Mouse (Mus musculus) embryonic facial prominence, embryonic 10.5 days (tissue): ENCODE data around the gene Plcg1. TPM values are rescaled to one million over a fixed set of nuclear protein-coding genes. Genes with fewer than 3 reads are reported as not detected.

ENCODE experiments used
- DNase-seq: peaks from one replicate; pipeline ENCODE4 v3.0.0-alpha.2; 2017; ENCODE audit warnings: low spot score
- H3K27ac ChIP-seq: fragments of 300-500 bp; sonication (generic); replicated peaks from 2 replicates; pipeline ENCODE4 v1.5.1; 2016; ENCODE audit warnings: mild to moderate bottlenecking
- H3K27me3 ChIP-seq: fragments of 300-500 bp; sonication (generic); replicated peaks from 2 replicates; pipeline ENCODE4 v1.6.1; 2016; ENCODE audit warnings: low read depth, mild to moderate bottlenecking; ENCODE audit not compliant: poor library complexity, severe bottlenecking
- H3K36me3 ChIP-seq: fragments of 300-500 bp; sonication (generic); replicated peaks from 2 replicates; pipeline ENCODE4 v1.6.1; 2016; ENCODE audit warnings: mild to moderate bottlenecking, moderate library complexity
- H3K4me1 ChIP-seq: fragments of 300-500 bp; sonication (generic); 2 replicates; pipeline ENCODE4 v1.6.1; 2016
- H3K4me3 ChIP-seq: fragments of 300-500 bp; sonication (generic); 2 replicates; pipeline ENCODE4 v1.5.1; 2016; ENCODE audit warnings: mild to moderate bottlenecking, moderate library complexity
- H3K9me3 ChIP-seq: fragments of 300-500 bp; sonication (generic); 2 replicates; pipeline ENCODE4 v1.6.1; 2016; ENCODE audit warnings: mild to moderate bottlenecking
- WGBS: fragments of 180-500 bp; shearing (Covaris S2); methylation state at CpG from one replicate; pipeline ENCODE4 v1.1.7; 2016; 5-methylcytosine and 5-hydroxymethylcytosine counted together
- polyA plus RNA-seq: library from polyadenylated mRNA; unstranded; fragments of >200 nt; fragmentation: Nextera tagmentation; extraction: Ambion mirVana; gene quantifications from 2 replicates; pipeline ENCODE4 v1.2.1, GENCODE M21; 2016

The Plcg1 gene
- polyA plus RNA-seq: 80.9 and 81.8 TPM in 2 replicates

- Histone ChIP-seq H3K27me3 (peaks cover 8% of the 10 kb centered on the region; the same call in 1 of the 2 replicates), H3K9me3 (no peaks in the 10 kb centered on the region), H3K4me1 (peaks cover 55% of the 10 kb centered on the region), H3K36me3 (peaks cover 40% of the 10 kb centered on the region), H3K27ac (peak within 1 kb of the TSS; percentile 100), H3K4me3 (peak within 1 kb of the TSS; percentile 95)
- WGBS: 1% methylated on average over 99 of the region's 99 CpGs
- peak; percentile 97 for DNase-seq
Observed at GRCm38 (mm10) chr2:160731117-160731838, at the start of gene Plcg1. Gene Plcg1, plus strand, starts transcription at chr2:160731300.

- no peaks in the 10 kb centered on the region for H3K4me1 ChIP-seq
- 89% methylated on average over 5 of the region's 5 CpGs for WGBS
- H3K4me3 ChIP-seq: no peak overlapping the region
- DNase-seq: no peak
- H3K36me3 ChIP-seq: peaks cover 96% of the 10 kb centered on the region
- H3K9me3 ChIP-seq: no peaks in the 10 kb centered on the region
- H3K27ac ChIP-seq: no peak overlapping the region
- no peaks in the 10 kb centered on the region for H3K27me3 ChIP-seq
Observed at GRCm38 (mm10) chr2:160700271-160700670, 30.8 kb upstream of the Plcg1 start.

GRCm38 (mm10) chr2:160701603-160702002 lies 29.5 kb upstream of the Plcg1 start:
- Histone ChIP-seq H3K27ac (no peak overlapping the region), H3K4me1 (no peaks in the 10 kb centered on the region), H3K27me3 (no peaks in the 10 kb centered on the region), H3K4me3 (no peak overlapping the region), H3K36me3 (peaks cover 96% of the 10 kb centered on the region), H3K9me3 (no peaks in the 10 kb centered on the region)
- 93% methylated on average over 3 of the region's 3 CpGs for WGBS
- DNase-seq: no peak

GRCm38 (mm10) chr2:160702824-160703223 lies 28.3 kb upstream of the Plcg1 start:
- H3K27ac ChIP-seq: no peak overlapping the region
- no peaks in the 10 kb centered on the region for H3K27me3 ChIP-seq
- H3K9me3 ChIP-seq: no peaks in the 10 kb centered on the region
- H3K36me3 ChIP-seq: peaks cover 99% of the 10 kb centered on the region
- H3K4me3 ChIP-seq: no peak overlapping the region
- DNase-seq: no peak
- no peaks in the 10 kb centered on the region for H3K4me1 ChIP-seq

GRCm38 (mm10) chr2:160707673-160708072 lies 23.4 kb upstream of the Plcg1 start:
- H3K9me3 ChIP-seq: no peaks in the 10 kb centered on the region
- no peaks in the 10 kb centered on the region for H3K4me1 ChIP-seq
- no peak overlapping the region for H3K27ac ChIP-seq
- no peaks in the 10 kb centered on the region for H3K27me3 ChIP-seq
- peaks cover 100% of the 10 kb centered on the region for H3K36me3 ChIP-seq
- 94% methylated on average over 3 of the region's 3 CpGs for WGBS
- DNase-seq: no peak
- no peak overlapping the region for H3K4me3 ChIP-seq

GRCm38 (mm10) chr2:160715463-160716030 lies 15.6 kb upstream of the Plcg1 start:
- H3K36me3 ChIP-seq: peaks cover 99% of the 10 kb centered on the region

GRCm38 (mm10) chr2:160717269-160717668 lies 13.8 kb upstream of the Plcg1 start:
- Histone ChIP-seq H3K9me3 (no peaks in the 10 kb centered on the region), H3K4me1 (no peaks in the 10 kb centered on the region), H3K27ac (no peak overlapping the region), H3K27me3 (no peaks in the 10 kb centered on the region), H3K36me3 (peaks cover 99% of the 10 kb centered on the region), H3K4me3 (no peak overlapping the region)
- 79% methylated on average over 5 of the region's 5 CpGs for WGBS
- DNase-seq: peak; percentile 53

More at GRCm38 (mm10) chr2:160715463-160716030, 15.6 kb upstream of the Plcg1 start:
- H3K4me3 ChIP-seq: no peak overlapping the region
- H3K27ac ChIP-seq: no peak overlapping the region
- no peaks in the 10 kb centered on the region for H3K9me3 ChIP-seq
- WGBS: 92% methylated on average over 4 of the region's 4 CpGs
- H3K4me1 ChIP-seq: no peaks in the 10 kb centered on the region
- no peaks in the 10 kb centered on the region for H3K27me3 ChIP-seq
- DNase-seq: no peak

- Histone ChIP-seq H3K27me3 (no peaks in the 10 kb centered on the region), H3K4me1 (no peaks in the 10 kb centered on the region), H3K36me3 (peaks cover 98% of the 10 kb centered on the region), H3K4me3 (no peak overlapping the region), H3K9me3 (no peaks in the 10 kb centered on the region), H3K27ac (no peak overlapping the region)
- WGBS: 92% methylated on average over 3 of the region's 3 CpGs
- no peak for DNase-seq
Observed at GRCm38 (mm10) chr2:160718811-160719210, 12.3 kb upstream of the Plcg1 start.

- WGBS: 83% methylated on average over 4 of the region's 4 CpGs
Observed at GRCm38 (mm10) chr2:160722714-160723113, 8.4 kb upstream of the Plcg1 start.

GRCm38 (mm10) chr2:160723613-160724375 lies 7.3 kb upstream of the Plcg1 start:
- H3K4me3 ChIP-seq: no peak overlapping the region
- no peak overlapping the region for H3K27ac ChIP-seq
- H3K9me3 ChIP-seq: no peaks in the 10 kb centered on the region
- H3K27me3 ChIP-seq: no peaks in the 10 kb centered on the region
- peak; percentile 7 for DNase-seq
- 93% methylated on average over 4 of the region's 4 CpGs for WGBS
- H3K4me1 ChIP-seq: no peaks in the 10 kb centered on the region
- peaks cover 75% of the 10 kb centered on the region for H3K36me3 ChIP-seq

More at GRCm38 (mm10) chr2:160722714-160723113, 8.4 kb upstream of the Plcg1 start:
- Histone ChIP-seq H3K27me3 (no peaks in the 10 kb centered on the region), H3K4me3 (no peak overlapping the region), H3K4me1 (no peaks in the 10 kb centered on the region), H3K9me3 (no peaks in the 10 kb centered on the region), H3K27ac (no peak overlapping the region), H3K36me3 (peaks cover 86% of the 10 kb centered on the region)
- peak; percentile 8 for DNase-seq

- peaks cover 68% of the 10 kb centered on the region for H3K36me3 ChIP-seq
- DNase-seq: peak; percentile 8
- no peaks in the 10 kb centered on the region for H3K27me3 ChIP-seq
- no peak overlapping the region for H3K4me3 ChIP-seq
- no peaks in the 10 kb centered on the region for H3K9me3 ChIP-seq
- H3K4me1 ChIP-seq: no peaks in the 10 kb centered on the region; the same call in 1 of the 2 replicates
- H3K27ac ChIP-seq: no peak overlapping the region
- 93% methylated on average over 5 of the region's 5 CpGs for WGBS
Observed at GRCm38 (mm10) chr2:160724536-160724935, 6.6 kb upstream of the Plcg1 start.

GRCm38 (mm10) chr2:160725877-160726864 lies 4.9 kb upstream of the Plcg1 start:
- peaks cover 13% of the 10 kb centered on the region for H3K4me1 ChIP-seq
- H3K9me3 ChIP-seq: no peaks in the 10 kb centered on the region
- no peak overlapping the region for H3K27ac ChIP-seq
- no peak overlapping the region for H3K4me3 ChIP-seq
- H3K36me3 ChIP-seq: peaks cover 52% of the 10 kb centered on the region
- no peak for DNase-seq
- H3K27me3 ChIP-seq: peaks cover 8% of the 10 kb centered on the region; the same call in 1 of the 2 replicates
- 82% methylated on average over 6 of the region's 6 CpGs for WGBS
